Mouse (Mus musculus) gastrocnemius, adult 18-20 months (tissue): Measurements from ENCODE around the gene Nos1ap. TPM values are rescaled to one million over a fixed set of nuclear protein-coding genes. Genes with fewer than 3 reads are reported as not detected.

Source experiments
- DNase-seq: peaks from one replicate; pipeline ENCODE4 v3.0.0; 2021; ENCODE audit warnings: low spot score
- total RNA-seq, 2 experiments: library from RNA; stranded (reverse); gene quantifications; 2 replicates each; pipeline ENCODE4 v1.2.3; 2021

The Nos1ap gene
- total RNA-seq, 2 experiments from 2014 or later, result 1.4 to 1.5 TPM

- DNase-seq, result no peak
Measured at GRCm38 (mm10) chr1:170502491-170503276, 87.0 kb downstream of the Nos1ap start.

- no peak for DNase-seq
Measured at GRCm38 (mm10) chr1:170501970-170502369, 87.7 kb downstream of the Nos1ap start.

- DNase-seq, result no peak
Measured at GRCm38 (mm10) chr1:170501556-170501955, 88.1 kb downstream of the Nos1ap start.

GRCm38 (mm10) chr1:170499891-170500290 lies 89.8 kb downstream of the Nos1ap start:
- DNase-seq, result peak; percentile 26

GRCm38 (mm10) chr1:170499466-170499865 lies 90.2 kb downstream of the Nos1ap start:
- no peak for DNase-seq

GRCm38 (mm10) chr1:170498645-170499044 lies 91.0 kb downstream of the Nos1ap start:
- no peak for DNase-seq

GRCm38 (mm10) chr1:170496221-170496620 lies 93.4 kb downstream of the Nos1ap start:
- DNase-seq, result no peak

GRCm38 (mm10) chr1:170495538-170496183 lies 94.0 kb downstream of the Nos1ap start:
- no peak for DNase-seq

GRCm38 (mm10) chr1:170492527-170492926 lies 97.1 kb downstream of the Nos1ap start:
- DNase-seq, result no peak

GRCm38 (mm10) chr1:170492027-170492426 lies 97.6 kb downstream of the Nos1ap start:
- no peak for DNase-seq

GRCm38 (mm10) chr1:170489936-170490335 lies 99.7 kb downstream of the Nos1ap start:
- no peak for DNase-seq

GRCm38 (mm10) chr1:170489450-170489849 lies 100.2 kb downstream of the Nos1ap start:
- DNase-seq, result no peak

GRCm38 (mm10) chr1:170485119-170485518 lies 104.5 kb downstream of the Nos1ap start:
- DNase-seq, result no peak

- DNase-seq, result no peak
Measured at GRCm38 (mm10) chr1:170482236-170482905, 107.3 kb downstream of the Nos1ap start.

- DNase-seq, result no peak
Measured at GRCm38 (mm10) chr1:170481093-170481492, 108.6 kb downstream of the Nos1ap start.

GRCm38 (mm10) chr1:170479458-170479798 lies 110.2 kb downstream of the Nos1ap start:
- DNase-seq, result no peak

GRCm38 (mm10) chr1:170478791-170479457 lies 110.7 kb downstream of the Nos1ap start:
- DNase-seq, result no peak

- DNase-seq, result peak; percentile 12
Measured at GRCm38 (mm10) chr1:170477636-170478600, 111.7 kb downstream of the Nos1ap start.

- no peak for DNase-seq
Measured at GRCm38 (mm10) chr1:170473460-170473859, 116.2 kb downstream of the Nos1ap start.

- no peak for DNase-seq
Measured at GRCm38 (mm10) chr1:170472861-170473260, 116.8 kb downstream of the Nos1ap start.
